Mouse (Mus musculus) hindbrain, embryonic 14.5 days (tissue): Measurements from ENCODE around the gene Urah. TPM values are rescaled to one million over a fixed set of nuclear protein-coding genes. Genes with fewer than 3 reads are reported as not detected.
A peak's percentile ranks its signal among the peaks of the same experiment; 100 is the strongest.

ENCODE experiments used
- ATAC-seq: fragments of 200-750 bp; cut with Nextera tagmentation; 2 replicates; pipeline ENCODE4 v1.8.0; 2017; ENCODE audit warnings: moderate number of reproducible peaks, mild to moderate bottlenecking, moderate TSS enrichment, moderate library complexity; ENCODE audit not compliant: low FRiP score
- DNase-seq: peaks from one replicate; pipeline ENCODE4 v3.0.0-alpha.2; 2015; ENCODE audit warnings: low spot score
- H3K27ac ChIP-seq: fragments of 300-500 bp; sonication (generic); 2 replicates; pipeline ENCODE4 v1.5.1; 2014; ENCODE audit warnings: mild to moderate bottlenecking, moderate library complexity
- H3K27me3 ChIP-seq: fragments of 300-500 bp; sonication (generic); 2 replicates; pipeline ENCODE4 v1.6.1; 2014; ENCODE audit warnings: mild to moderate bottlenecking, low read length, mixed read lengths; ENCODE audit not compliant: control insufficient read depth, insufficient read depth
- H3K36me3 ChIP-seq: fragments of 300-500 bp; sonication (generic); replicated peaks from 2 replicates; pipeline ENCODE4 v1.6.1; 2014; ENCODE audit not compliant: control insufficient read depth, insufficient read depth
- H3K4me1 ChIP-seq: fragments of 300-500 bp; sonication (generic); replicated peaks from 2 replicates; pipeline ENCODE4 v1.6.1; 2014; ENCODE audit warnings: antibody characterized with exemption, low read length, mixed read lengths; ENCODE audit not compliant: control insufficient read depth, insufficient read depth
- H3K4me2 ChIP-seq: fragments of 300-500 bp; sonication (generic); replicated peaks from 2 replicates; pipeline ENCODE4 v1.6.1; 2014; ENCODE audit warnings: mild to moderate bottlenecking, moderate library complexity
- H3K4me3 ChIP-seq: fragments of 300-500 bp; sonication (generic); replicated peaks from 2 replicates; pipeline ENCODE4 v1.5.1; 2014; ENCODE audit warnings: mild to moderate bottlenecking, low read length
- H3K9ac ChIP-seq: fragments of 300-500 bp; sonication (generic); 2 replicates; pipeline ENCODE4 v1.6.1; 2014
- H3K9me3 ChIP-seq: fragments of 300-500 bp; sonication (generic); 2 replicates; pipeline ENCODE4 v1.6.1; 2016; ENCODE audit warnings: low read length; ENCODE audit not compliant: control insufficient read depth
- WGBS: fragments of 180-500 bp; shearing (Covaris S2); extraction: QIAGEN DNeasy Blood & Tissue Kit; methylation state at CpG from one replicate; pipeline ENCODE4 v1.1.7; 2014; 5-methylcytosine and 5-hydroxymethylcytosine counted together
- polyA plus RNA-seq: library from polyadenylated mRNA; unstranded; fragments of >200 nt; fragmentation: Nextera tagmentation; extraction: Ambion mirVana; gene quantifications from 2 replicates; pipeline ENCODE4 v1.2.1, GENCODE M21; 2014

The Urah gene
- polyA plus RNA-seq, 1 experiment from 2014 or later = 0.31 TPM

DNA sequence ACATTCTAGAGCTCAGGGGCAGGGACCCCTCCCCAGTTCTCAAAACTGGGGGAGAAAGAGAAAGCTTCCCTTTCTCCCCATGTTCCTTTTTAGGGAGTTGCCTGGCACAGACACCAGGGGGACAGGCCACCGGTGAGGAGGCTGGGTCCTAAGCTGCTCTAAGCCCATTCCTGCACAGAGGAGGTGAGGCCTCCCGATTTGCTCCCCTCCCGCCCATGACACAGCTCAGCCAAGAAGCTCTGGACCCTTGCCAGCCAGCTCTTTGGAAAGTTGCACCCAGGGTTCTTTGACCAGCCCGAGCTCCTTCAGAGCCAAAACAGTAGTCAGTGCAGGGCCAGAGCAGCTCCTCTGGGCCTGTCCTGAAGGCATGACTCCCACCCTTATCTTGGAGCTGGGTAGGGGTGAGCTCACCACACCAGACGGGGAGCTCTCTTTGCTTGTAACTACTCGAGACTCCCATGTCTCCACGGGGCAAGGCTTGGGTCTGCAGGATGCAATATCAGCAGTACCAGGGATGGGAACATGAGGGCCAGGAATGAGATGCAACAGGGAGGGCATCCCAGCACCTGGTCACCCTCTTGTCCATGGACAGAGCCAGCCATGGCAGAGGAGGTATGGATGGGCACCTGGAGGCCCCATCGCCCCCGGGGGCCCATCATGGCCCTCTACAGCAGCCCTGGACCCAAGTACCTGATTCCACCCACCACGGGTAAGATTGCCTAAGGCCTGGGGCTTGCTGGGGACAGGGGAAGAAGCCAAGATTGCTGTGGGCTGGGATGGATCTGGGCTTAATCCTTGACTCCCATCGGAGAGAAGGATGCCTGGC, 13.2 kb downstream of the Urah start, which contains the start of gene Odf3:
TSS of gene Odf3 (plus strand) at position 51 of the 826 bp plus-strand sequence.
- no peak for DNase-seq
- Histone ChIP-seq H3K36me3 (peaks cover 17% of the 10 kb centered on the region), H3K4me3 (no peak within 1 kb of the TSS), H3K9me3 (no peaks in the 10 kb centered on the region), H3K4me2 (no peak within 1 kb of the TSS), H3K9ac (no peak within 1 kb of the TSS), H3K27ac (no peak within 1 kb of the TSS), H3K27me3 (no peaks in the 10 kb centered on the region), H3K4me1 (no peaks in the 10 kb centered on the region)
- no peak for ATAC-seq
- WGBS = 65% methylated on average over 11 of the region's 11 CpGs

GRCm38 (mm10) chr7:140848591-140848990, 13.8 kb downstream of the Urah start:
- no peak for DNase-seq
- Histone ChIP-seq H3K9me3 (no peaks in the 10 kb centered on the region), H3K36me3 (peaks cover 23% of the 10 kb centered on the region), H3K9ac (no peak overlapping the region), H3K27me3 (no peaks in the 10 kb centered on the region), H3K4me1 (no peaks in the 10 kb centered on the region), H3K4me2 (no peak overlapping the region), H3K4me3 (no peak overlapping the region), H3K27ac (no peak overlapping the region)
- ATAC-seq = no peak
- WGBS = 95% methylated on average over 10 of the region's 10 CpGs

DNA sequence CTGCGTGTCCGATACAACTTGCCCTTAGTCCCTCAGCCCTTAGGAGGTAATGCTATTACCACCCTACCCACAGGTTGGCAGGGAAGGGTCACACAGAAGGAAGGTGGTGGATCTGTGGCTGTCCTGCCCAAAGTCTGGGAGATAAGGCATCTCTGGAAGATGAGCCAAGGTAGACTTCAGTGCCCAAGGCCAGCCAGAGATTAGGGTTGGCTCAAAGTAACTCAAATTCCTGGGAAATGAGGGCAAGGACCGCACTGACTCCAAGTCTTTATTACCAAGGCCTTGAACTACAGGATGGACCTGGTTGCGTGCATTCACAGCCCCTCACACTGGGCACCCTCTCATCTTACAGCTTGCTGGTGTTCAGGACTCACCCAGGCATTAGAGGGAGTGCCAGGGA, 17.1 kb downstream of the Urah start:
- ATAC-seq (no peak), DNase-seq (no peak)
- H3K4me3 ChIP-seq = no peak overlapping the region
- peaks cover 36% of the 10 kb centered on the region for H3K36me3 ChIP-seq
- peaks cover 8% of the 10 kb centered on the region for H3K4me1 ChIP-seq
- H3K27ac ChIP-seq = no peak overlapping the region
- H3K9ac ChIP-seq = no peak overlapping the region
- H3K27me3 ChIP-seq = no peaks in the 10 kb centered on the region
- no peak overlapping the region for H3K4me2 ChIP-seq
- WGBS = 93% methylated on average over 4 of the region's 4 CpGs
- H3K9me3 ChIP-seq = no peaks in the 10 kb centered on the region

DNA sequence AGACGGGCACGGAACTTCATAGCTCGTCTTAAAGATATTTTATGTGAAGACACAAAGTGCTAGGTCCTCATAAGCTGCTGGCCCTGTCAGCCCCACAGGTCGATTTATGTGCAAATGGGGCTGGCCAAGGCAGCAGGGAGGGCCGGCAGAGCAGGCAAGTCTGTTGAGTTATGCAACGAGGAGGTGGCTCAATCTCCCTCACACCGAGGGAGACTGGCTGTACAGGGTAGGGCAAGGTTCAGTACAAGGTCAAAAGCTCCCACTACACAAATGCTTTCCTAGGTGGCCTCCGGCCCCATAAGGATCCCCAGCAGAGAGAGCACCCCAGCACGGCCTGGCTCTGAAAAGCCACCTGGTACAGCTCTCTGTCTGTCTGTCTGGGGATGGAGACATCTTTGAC, 18.6 kb downstream of the Urah start:
- WGBS = 86% methylated on average over 9 of the region's 9 CpGs
- no peaks in the 10 kb centered on the region for H3K9me3 ChIP-seq
- no peak for DNase-seq
- peaks cover 37% of the 10 kb centered on the region for H3K36me3 ChIP-seq
- ATAC-seq = no peak
- H3K27ac ChIP-seq = no peak overlapping the region
- peaks cover 16% of the 10 kb centered on the region for H3K4me1 ChIP-seq
- H3K4me3 ChIP-seq = no peak overlapping the region
- H3K27me3 ChIP-seq = no peaks in the 10 kb centered on the region
- H3K9ac ChIP-seq = no peak overlapping the region
- no peak overlapping the region for H3K4me2 ChIP-seq

DNA sequence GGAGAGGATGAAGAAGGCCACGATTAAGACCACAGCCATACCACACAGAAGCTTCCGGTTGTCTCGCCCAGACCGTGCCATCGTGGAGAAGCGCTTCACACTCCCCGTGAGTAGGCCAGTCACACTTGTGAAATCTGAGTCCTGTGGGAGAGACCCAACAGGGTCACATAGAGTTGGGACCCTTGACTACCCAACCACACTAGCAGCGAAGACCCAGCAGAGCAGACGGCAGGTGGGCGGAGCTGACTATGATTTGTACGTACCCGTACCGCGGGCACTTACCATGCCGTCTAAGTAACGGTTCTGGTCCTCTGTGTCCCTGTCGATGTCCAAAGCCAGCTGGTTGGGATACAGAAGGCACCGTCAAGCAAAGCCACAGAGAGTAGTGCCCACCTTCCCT, 19.7 kb downstream of the Urah start:
- H3K4me1 ChIP-seq = peaks cover 27% of the 10 kb centered on the region
- H3K27me3 ChIP-seq = no peaks in the 10 kb centered on the region
- no peak overlapping the region for H3K9ac ChIP-seq
- no peak overlapping the region for H3K4me3 ChIP-seq
- H3K27ac ChIP-seq = no peak overlapping the region
- no peak overlapping the region for H3K4me2 ChIP-seq
- H3K9me3 ChIP-seq = no peaks in the 10 kb centered on the region
- H3K36me3 ChIP-seq = peaks cover 48% of the 10 kb centered on the region
- no peak for ATAC-seq
- 95% methylated on average over 18 of the region's 18 CpGs for WGBS
- DNase-seq = no peak

GRCm38 (mm10) chr7:140855181-140855580, 20.4 kb downstream of the Urah start:
- H3K36me3 ChIP-seq = peaks cover 54% of the 10 kb centered on the region
- H3K4me2 ChIP-seq = peak overlapping the region; percentile 83
- WGBS = 81% methylated on average over 9 of the region's 9 CpGs

DNA sequence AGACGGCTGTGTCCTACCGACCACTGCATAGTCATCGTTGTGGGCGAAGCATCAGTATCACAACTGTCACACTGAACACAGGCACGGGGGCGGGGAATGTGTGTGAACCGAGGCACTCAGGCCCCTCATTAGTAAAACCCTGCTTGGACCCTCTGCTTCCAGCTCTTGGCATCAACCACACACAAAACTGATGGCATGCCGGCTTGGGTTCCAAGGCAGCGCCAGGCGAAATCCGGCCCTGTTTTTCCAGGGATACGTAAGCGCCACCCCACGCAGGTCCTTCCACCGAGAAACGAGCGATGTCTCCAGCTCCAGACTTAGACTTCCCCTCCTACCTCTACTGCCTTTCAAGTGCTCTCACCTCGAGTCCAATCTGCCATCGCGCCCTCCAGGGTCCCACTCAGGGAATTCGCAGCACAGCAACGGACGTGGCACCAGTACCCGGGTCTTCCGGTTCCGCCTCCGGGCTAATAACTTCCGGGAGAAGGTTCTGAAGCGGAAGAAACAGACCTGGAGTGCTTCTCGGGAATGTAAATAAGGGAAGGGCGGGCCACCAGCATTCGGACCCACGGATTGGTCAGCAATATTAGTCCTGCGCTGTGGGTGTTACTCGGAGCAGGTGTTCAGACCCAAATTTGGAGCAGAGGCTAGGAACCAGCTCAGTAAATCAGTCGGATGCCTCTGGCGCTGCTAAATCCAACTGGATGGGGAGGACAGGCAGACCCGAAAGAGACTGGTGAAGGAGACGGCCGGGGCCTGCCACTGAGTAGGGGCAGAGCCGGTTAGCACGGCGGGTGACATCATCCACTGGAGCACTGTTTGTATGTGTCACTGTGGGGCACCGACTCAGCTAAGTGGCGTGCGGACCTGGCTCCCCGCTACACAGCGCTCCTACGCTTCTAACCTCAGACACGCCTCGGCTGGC, 21.3 kb downstream of the Urah start, which contains the start of gene Gm45785:
TSS of gene Gm45785 (minus strand) at position 472 of the 925 bp plus-strand sequence.
- peak; percentile 75 for ATAC-seq
- peak within 1 kb of the TSS; percentile 89 for H3K27ac ChIP-seq
- H3K9me3 ChIP-seq = no peaks in the 10 kb centered on the region
- peaks cover 63% of the 10 kb centered on the region for H3K36me3 ChIP-seq
- H3K9ac ChIP-seq = peak within 1 kb of the TSS; percentile 97
- no peaks in the 10 kb centered on the region for H3K27me3 ChIP-seq
- peak within 1 kb of the TSS; percentile 83 for H3K4me2 ChIP-seq
- peaks cover 27% of the 10 kb centered on the region for H3K4me1 ChIP-seq
- peak; percentile 87 for DNase-seq
- peak within 1 kb of the TSS; percentile 83 for H3K4me3 ChIP-seq
- 2% methylated on average over 51 of the region's 51 CpGs for WGBS

More at GRCm38 (mm10) chr7:140855181-140855580, 20.4 kb downstream of the Urah start:
- peak overlapping the region; percentile 97 for H3K9ac ChIP-seq
- H3K4me1 ChIP-seq = peaks cover 27% of the 10 kb centered on the region
- DNase-seq = no peak
- H3K4me3 ChIP-seq = peak overlapping the region; percentile 83
- no peaks in the 10 kb centered on the region for H3K27me3 ChIP-seq
- no peak overlapping the region for H3K27ac ChIP-seq
- H3K9me3 ChIP-seq = no peaks in the 10 kb centered on the region
- ATAC-seq = no peak

DNA sequence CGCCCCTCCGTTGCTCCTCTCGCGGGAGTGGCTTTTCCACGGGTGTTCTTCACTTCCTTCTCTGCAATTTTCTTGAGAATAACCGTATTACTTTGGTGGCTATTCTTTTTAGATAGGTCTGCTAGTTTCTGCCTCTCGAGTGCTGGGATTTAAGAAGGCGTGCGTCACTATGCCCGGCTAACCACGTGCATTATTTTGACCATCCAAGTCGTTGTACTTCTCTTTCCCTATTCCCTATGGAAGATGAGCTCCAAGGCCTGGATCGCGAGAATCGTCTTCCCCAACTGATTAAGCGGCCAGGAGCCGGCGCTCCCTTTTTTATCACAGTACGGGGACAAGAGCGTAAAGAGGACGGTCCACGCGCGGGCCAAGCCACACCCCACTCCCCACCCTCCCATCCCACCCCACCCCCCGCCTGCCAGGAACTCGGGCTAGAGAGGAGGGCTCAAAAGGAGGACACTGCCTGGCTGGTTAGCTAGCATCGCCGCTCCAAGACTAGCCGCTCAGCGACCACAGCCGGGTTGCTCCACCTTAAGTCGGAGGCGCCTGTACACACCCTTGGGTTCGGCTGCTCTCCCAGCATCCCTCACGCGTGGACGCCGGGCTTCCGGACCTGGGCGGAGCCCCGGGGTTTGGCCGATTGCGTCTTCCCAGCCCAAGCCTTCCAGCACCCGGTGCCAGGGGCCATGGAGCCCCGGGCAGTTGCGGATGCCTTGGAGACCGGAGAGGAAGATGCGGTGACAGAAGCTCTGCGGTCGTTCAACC, 22.1 kb downstream of the Urah start, which contains the start of gene Ric8a:
TSS of gene Ric8a (plus strand) at position 173 of the 765 bp plus-strand sequence.
- H3K4me1 ChIP-seq = peaks cover 27% of the 10 kb centered on the region
- peak within 1 kb of the TSS; percentile 89 for H3K27ac ChIP-seq
- H3K4me2 ChIP-seq = peak within 1 kb of the TSS; percentile 83
- peak; percentile 78 for ATAC-seq
- H3K9me3 ChIP-seq = no peaks in the 10 kb centered on the region
- peak within 1 kb of the TSS; percentile 83 for H3K4me3 ChIP-seq
- DNase-seq = peak; percentile 70
- WGBS = 0% methylated on average over 49 of the region's 50 CpGs
- peak within 1 kb of the TSS; percentile 97 for H3K9ac ChIP-seq
- peaks cover 64% of the 10 kb centered on the region for H3K36me3 ChIP-seq
- no peaks in the 10 kb centered on the region for H3K27me3 ChIP-seq
